Mouse (Mus musculus): ENCODE results near the gene Gm47791. TPM values are rescaled to one million over a fixed set of nuclear protein-coding genes. Genes with fewer than 3 reads are reported as not detected.

Gene Gm47791
- polyA plus RNA-seq, 1 experiment from 2014 or later: not detected

- no peak overlapping the region for H3K4me3 ChIP-seq (ENCODE audit: inconsistent target)
- H3K36me3 ChIP-seq (ENCODE audit: inconsistent target): no peaks in the 10 kb centered on the region
- WGBS (ENCODE audit: missing documents): 22% methylated on average over 18 of the region's 18 CpGs
- H3K27ac ChIP-seq: peak overlapping the region; percentile 96
- H3K79me2 ChIP-seq (ENCODE audit: inconsistent target): no peaks in the 10 kb centered on the region
Observed at GRCm38 (mm10) chr1:82795702-82796443, 24.8 kb upstream of the Gm47791 start.

GRCm38 (mm10) chr1:82795211-82795610 lies 24.2 kb upstream of the Gm47791 start:
- WGBS (ENCODE audit: missing documents): 79% methylated on average over 2 of the region's 2 CpGs
- no peaks in the 10 kb centered on the region for H3K79me2 ChIP-seq (ENCODE audit: inconsistent target)
- H3K4me3 ChIP-seq (ENCODE audit: inconsistent target): no peak overlapping the region
- no peaks in the 10 kb centered on the region for H3K36me3 ChIP-seq (ENCODE audit: inconsistent target)
- peak overlapping the region; percentile 96 for H3K27ac ChIP-seq

- Histone ChIP-seq H3K79me2 (ENCODE audit: inconsistent target) (no peaks in the 10 kb centered on the region), H3K4me3 (ENCODE audit: inconsistent target) (no peak overlapping the region), H3K36me3 (ENCODE audit: inconsistent target) (no peaks in the 10 kb centered on the region), H3K27ac (peak overlapping the region; percentile 66)
- 87% methylated on average over 4 of the region's 4 CpGs for WGBS (ENCODE audit: missing documents)
Observed at GRCm38 (mm10) chr1:82793986-82794385, 22.9 kb upstream of the Gm47791 start.

GRCm38 (mm10) chr1:82793110-82793509 lies 22.1 kb upstream of the Gm47791 start:
- Histone ChIP-seq H3K79me2 (ENCODE audit: inconsistent target) (no peaks in the 10 kb centered on the region), H3K4me3 (ENCODE audit: inconsistent target) (no peak overlapping the region), H3K36me3 (ENCODE audit: inconsistent target) (no peaks in the 10 kb centered on the region), H3K27ac (peak overlapping the region; percentile 66)
- 46% methylated on average over 3 of the region's 3 CpGs for WGBS (ENCODE audit: missing documents)

GRCm38 (mm10) chr1:82792238-82792637 lies 21.2 kb upstream of the Gm47791 start:
- WGBS (ENCODE audit: missing documents): 98% methylated on average over 6 of the region's 6 CpGs
- H3K27ac ChIP-seq: peak overlapping the region; percentile 66
- no peaks in the 10 kb centered on the region for H3K36me3 ChIP-seq (ENCODE audit: inconsistent target)
- H3K79me2 ChIP-seq (ENCODE audit: inconsistent target): no peaks in the 10 kb centered on the region
- H3K4me3 ChIP-seq (ENCODE audit: inconsistent target): no peak overlapping the region

GRCm38 (mm10) chr1:82791105-82791504 lies 20.1 kb upstream of the Gm47791 start:
- WGBS (ENCODE audit: missing documents): 94% methylated on average over 11 of the region's 11 CpGs
- H3K36me3 ChIP-seq (ENCODE audit: inconsistent target): no peaks in the 10 kb centered on the region
- no peaks in the 10 kb centered on the region for H3K79me2 ChIP-seq (ENCODE audit: inconsistent target)
- H3K4me3 ChIP-seq (ENCODE audit: inconsistent target): no peak overlapping the region
- no peak overlapping the region for H3K27ac ChIP-seq

GRCm38 (mm10) chr1:82788070-82788469 lies 17.0 kb upstream of the Gm47791 start:
- Histone ChIP-seq H3K4me3 (ENCODE audit: inconsistent target) (no peak overlapping the region), H3K79me2 (ENCODE audit: inconsistent target) (no peaks in the 10 kb centered on the region), H3K27ac (no peak overlapping the region), H3K36me3 (ENCODE audit: inconsistent target) (no peaks in the 10 kb centered on the region)
- 92% methylated on average over 7 of the region's 7 CpGs for WGBS (ENCODE audit: missing documents)

GRCm38 (mm10) chr1:82787414-82787813 lies 16.4 kb upstream of the Gm47791 start:
- H3K27ac ChIP-seq: no peak overlapping the region
- 0% methylated on average over 2 of the region's 2 CpGs for WGBS (ENCODE audit: missing documents)
- H3K4me3 ChIP-seq (ENCODE audit: inconsistent target): no peak overlapping the region
- H3K79me2 ChIP-seq (ENCODE audit: inconsistent target): no peaks in the 10 kb centered on the region
- H3K36me3 ChIP-seq (ENCODE audit: inconsistent target): no peaks in the 10 kb centered on the region

GRCm38 (mm10) chr1:82785546-82785945 lies 14.5 kb upstream of the Gm47791 start:
- no peak overlapping the region for H3K27ac ChIP-seq
- no peaks in the 10 kb centered on the region for H3K79me2 ChIP-seq (ENCODE audit: inconsistent target)
- H3K36me3 ChIP-seq (ENCODE audit: inconsistent target): no peaks in the 10 kb centered on the region
- H3K4me3 ChIP-seq (ENCODE audit: inconsistent target): no peak overlapping the region
- WGBS (ENCODE audit: missing documents): 88% methylated on average over 6 of the region's 6 CpGs

GRCm38 (mm10) chr1:82783559-82783958 lies 12.5 kb upstream of the Gm47791 start:
- Histone ChIP-seq H3K36me3 (ENCODE audit: inconsistent target) (no peaks in the 10 kb centered on the region), H3K27ac (no peak overlapping the region), H3K79me2 (ENCODE audit: inconsistent target) (no peaks in the 10 kb centered on the region), H3K4me3 (ENCODE audit: inconsistent target) (no peak overlapping the region)
- 68% methylated on average over 2 of the region's 3 CpGs for WGBS (ENCODE audit: missing documents)

GRCm38 (mm10) chr1:82779388-82779966 lies 8.4 kb upstream of the Gm47791 start:
- no peaks in the 10 kb centered on the region for H3K79me2 ChIP-seq (ENCODE audit: inconsistent target)
- H3K27ac ChIP-seq: no peak overlapping the region
- H3K4me3 ChIP-seq (ENCODE audit: inconsistent target): no peak overlapping the region
- no peaks in the 10 kb centered on the region for H3K36me3 ChIP-seq (ENCODE audit: inconsistent target)
- WGBS (ENCODE audit: missing documents): 90% methylated on average over 6 of the region's 6 CpGs

GRCm38 (mm10) chr1:82775293-82775692 lies 4.2 kb upstream of the Gm47791 start:
- Histone ChIP-seq H3K27ac (no peak overlapping the region), H3K4me3 (ENCODE audit: inconsistent target) (no peak overlapping the region), H3K36me3 (ENCODE audit: inconsistent target) (no peaks in the 10 kb centered on the region), H3K79me2 (ENCODE audit: inconsistent target) (no peaks in the 10 kb centered on the region)
- WGBS (ENCODE audit: missing documents): 88% methylated on average over 4 of the region's 4 CpGs

GRCm38 (mm10) chr1:82773208-82773607 lies 2.2 kb upstream of the Gm47791 start:
- Histone ChIP-seq H3K4me3 (ENCODE audit: inconsistent target) (no peak overlapping the region), H3K36me3 (ENCODE audit: inconsistent target) (no peaks in the 10 kb centered on the region), H3K79me2 (ENCODE audit: inconsistent target) (no peaks in the 10 kb centered on the region), H3K27ac (no peak overlapping the region)
- 94% methylated on average over 5 of the region's 5 CpGs for WGBS (ENCODE audit: missing documents)

GRCm38 (mm10) chr1:82772428-82772827 lies 1.4 kb upstream of the Gm47791 start:
- Histone ChIP-seq H3K27ac (no peak overlapping the region), H3K36me3 (ENCODE audit: inconsistent target) (no peaks in the 10 kb centered on the region), H3K79me2 (ENCODE audit: inconsistent target) (no peaks in the 10 kb centered on the region), H3K4me3 (ENCODE audit: inconsistent target) (no peak overlapping the region)
- 84% methylated on average over 4 of the region's 4 CpGs for WGBS (ENCODE audit: missing documents)

- H3K36me3 ChIP-seq (ENCODE audit: inconsistent target): no peaks in the 10 kb centered on the region
- 73% methylated on average over 5 of the region's 5 CpGs for WGBS (ENCODE audit: missing documents)
- H3K4me3 ChIP-seq (ENCODE audit: inconsistent target): no peak within 1 kb of the TSS
- H3K27ac ChIP-seq: no peak within 1 kb of the TSS
- H3K79me2 ChIP-seq (ENCODE audit: inconsistent target): no peaks in the 10 kb centered on the region
Observed at GRCm38 (mm10) chr1:82768269-82768668, 2.8 kb downstream of the Gm47791 start, which contains the start of gene Tm4sf20. Tm4sf20 (minus strand) TSS chr1:82768461.

All from macrophage (primary cell).